Mouse (Mus musculus) heart, adult 2 months (tissue): ENCODE measurements around the gene Mcam.

Experiments
- CTCF ChIP-seq: fragments of 200-600 bp; IDR thresholded peaks from 2 replicates; pipeline ENCODE4 v1.8.1; 2022; ENCODE audit warnings: antibody characterized with exemption, mild to moderate bottlenecking, moderate library complexity
- POLR2A ChIP-seq: fragments of 200-500 bp; IDR thresholded peaks from 2 replicates; pipeline ENCODE4 v1.6.1; 2011; ENCODE audit warnings: mild to moderate bottlenecking, low read depth, low read length, control low read depth; ENCODE audit not compliant: insufficient read depth

DNA sequence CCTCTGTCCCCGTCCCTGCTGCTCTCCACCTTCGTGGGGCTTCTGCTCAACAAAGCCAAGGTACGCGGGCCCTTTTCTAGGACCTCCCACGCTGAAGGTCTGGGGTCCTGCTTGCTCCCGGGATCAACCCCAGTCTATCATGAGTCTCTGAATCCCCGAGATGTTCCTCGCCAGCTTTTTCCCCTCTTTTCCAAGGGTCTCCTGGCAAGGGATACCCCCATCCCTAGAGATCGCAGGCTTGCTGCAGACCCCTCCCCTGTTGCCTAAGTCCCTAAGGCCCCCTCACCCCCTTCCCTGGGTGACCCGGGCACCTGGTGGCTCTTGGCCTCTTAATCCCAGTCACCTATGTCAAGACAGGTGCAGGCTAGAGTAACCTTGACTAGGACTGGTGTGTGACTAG, 49.0 kb upstream of the Mcam start:
- no peak for TF ChIP-seq CTCF
- no peak for TF ChIP-seq POLR2A
